Mouse (Mus musculus) hindbrain, embryonic 10.5 days (tissue): ENCODE measurements at regions not wholly inside any gene's neighbourhood (a gene's known extent, or its start where the extent isn't known, plus 50 kb on each side); places are given as distances from the start of the nearest gene placed in this dataset.

Experiments
- DNase-seq: peaks from one replicate; pipeline ENCODE4 v3.0.0-alpha.2; 2017; ENCODE audit warnings: low spot score
- H3K27ac ChIP-seq: fragments of 300-500 bp; sonication (generic); 2 replicates; pipeline ENCODE4 v1.5.1; 2016; ENCODE audit warnings: mild to moderate bottlenecking, moderate library complexity
- H3K27me3 ChIP-seq: fragments of 300-500 bp; sonication (generic); 2 replicates; pipeline ENCODE4 v1.6.1; 2016; ENCODE audit warnings: mild to moderate bottlenecking; ENCODE audit not compliant: poor library complexity, insufficient read depth, severe bottlenecking
- H3K36me3 ChIP-seq: fragments of 300-500 bp; sonication (generic); 2 replicates; pipeline ENCODE4 v1.6.1; 2016; ENCODE audit warnings: mild to moderate bottlenecking, moderate library complexity
- H3K4me1 ChIP-seq: fragments of 300-500 bp; sonication (generic); replicated peaks from 2 replicates; pipeline ENCODE4 v1.6.1; 2016; ENCODE audit warnings: mild to moderate bottlenecking
- H3K4me3 ChIP-seq: fragments of 300-500 bp; sonication (generic); 2 replicates; pipeline ENCODE4 v1.5.1; 2016; ENCODE audit warnings: mild to moderate bottlenecking, moderate library complexity
- H3K9me3 ChIP-seq: fragments of 300-500 bp; sonication (generic); 2 replicates; pipeline ENCODE4 v1.6.1; 2016; ENCODE audit warnings: mild to moderate bottlenecking, moderate library complexity
- WGBS: fragments of 180-500 bp; shearing (Covaris S2); methylation state at CpG from one replicate; pipeline ENCODE4 v1.1.7; 2016; 5-methylcytosine and 5-hydroxymethylcytosine counted together

DNA sequence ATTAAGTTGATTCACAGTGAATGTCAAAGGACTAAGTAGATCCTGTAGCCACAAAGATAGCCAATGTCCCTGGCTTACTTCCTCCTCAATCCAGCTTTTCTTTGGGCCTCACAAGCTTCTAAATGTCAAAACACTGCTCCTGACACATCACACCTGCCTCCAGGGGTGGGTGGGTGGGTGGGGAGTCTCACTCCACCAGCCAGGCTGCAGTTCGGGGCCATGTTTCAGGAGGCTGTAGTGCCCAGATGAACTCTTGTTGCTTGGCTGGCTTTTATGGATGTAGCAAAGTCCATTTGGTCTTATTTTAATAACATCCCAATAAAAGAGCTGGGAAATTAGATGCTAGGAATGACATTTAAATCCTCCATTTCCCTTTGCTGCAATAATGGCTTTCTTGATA is 94.5 kb upstream of the Nt5c1b start:
- Histone ChIP-seq H3K4me3 (no peak overlapping the region), H3K27me3 (no peaks in the 10 kb centered on the region), H3K9me3 (no peaks in the 10 kb centered on the region), H3K4me1 (no peaks in the 10 kb centered on the region), H3K36me3 (no peaks in the 10 kb centered on the region), H3K27ac (no peak overlapping the region)
- 94% methylated on average over 1 of the region's 1 CpGs for WGBS
- no peak for DNase-seq

DNA sequence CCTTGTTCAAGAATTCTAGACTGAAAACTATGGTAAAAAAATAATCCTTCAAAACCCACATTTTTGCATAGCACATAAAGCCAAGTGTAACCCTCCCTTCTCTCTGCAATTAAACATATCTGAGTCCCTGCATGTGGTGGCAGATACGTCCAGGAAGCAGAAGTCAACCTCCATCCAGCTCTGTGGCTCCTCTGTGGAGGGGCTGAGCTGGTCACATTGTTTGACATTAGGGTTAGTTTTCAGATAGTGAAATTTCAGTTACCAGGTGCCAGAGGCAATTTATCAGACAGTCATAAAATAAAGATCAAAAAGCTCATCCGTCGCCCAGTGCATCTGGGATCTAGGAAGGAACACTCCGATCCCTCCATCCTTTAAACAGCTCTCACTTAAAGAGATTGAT is 77.1 kb upstream of the Nt5c1b start:
- no peak overlapping the region for H3K27ac ChIP-seq
- H3K4me3 ChIP-seq = no peak overlapping the region
- no peaks in the 10 kb centered on the region for H3K27me3 ChIP-seq
- H3K36me3 ChIP-seq = no peaks in the 10 kb centered on the region
- no peaks in the 10 kb centered on the region for H3K9me3 ChIP-seq
- WGBS = 77% methylated on average over 4 of the region's 4 CpGs
- DNase-seq = no peak
- no peaks in the 10 kb centered on the region for H3K4me1 ChIP-seq

DNA sequence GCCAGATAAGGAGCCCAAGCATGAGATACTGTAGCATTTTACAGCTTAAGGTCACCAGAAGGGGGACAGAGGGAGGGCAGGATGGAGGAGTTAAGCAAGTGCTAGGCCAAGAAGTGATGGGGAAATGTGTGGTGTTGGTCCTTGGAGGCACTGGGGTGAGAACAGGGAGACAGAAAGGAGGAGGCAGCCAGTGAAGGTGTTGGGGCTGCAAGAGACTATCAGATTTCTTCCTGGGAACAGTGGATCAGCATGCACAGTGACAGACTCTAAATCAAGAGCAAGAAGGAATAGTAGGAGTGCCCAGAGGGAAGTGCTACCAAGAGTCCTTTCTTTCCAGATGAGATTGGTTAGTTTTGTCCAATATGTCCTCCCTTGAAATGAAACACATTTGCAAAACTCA is 63.8 kb upstream of the Nt5c1b start:
- Histone ChIP-seq H3K27ac (no peak overlapping the region), H3K27me3 (no peaks in the 10 kb centered on the region)

More for the DNA sequence above, 63.8 kb upstream of the Nt5c1b start:
- Histone ChIP-seq H3K4me1 (no peaks in the 10 kb centered on the region), H3K36me3 (no peaks in the 10 kb centered on the region), H3K9me3 (no peaks in the 10 kb centered on the region), H3K4me3 (no peak overlapping the region)
- DNase-seq = no peak
